In the genomic region with DNA sequence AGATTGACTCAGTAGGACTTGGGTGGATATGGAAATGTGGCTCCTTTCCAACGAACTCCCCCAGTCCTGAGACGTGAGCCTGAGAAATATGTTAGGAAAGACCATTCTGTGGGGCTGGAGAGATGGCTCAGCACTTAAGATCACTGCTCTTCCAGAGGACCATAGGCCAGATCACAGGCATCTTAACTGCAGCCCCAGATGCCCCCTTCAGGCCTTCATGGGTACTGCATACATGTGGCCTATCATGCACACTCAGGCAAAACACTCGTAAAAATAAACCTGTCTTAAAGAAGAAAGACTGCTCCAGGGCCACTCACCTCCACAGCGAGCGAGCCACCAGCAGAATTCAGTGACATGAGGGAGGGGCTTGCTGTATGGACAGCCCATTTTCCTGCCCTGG, we compare ENCODE assay signal across 9 mouse cellular contexts.
DNase-seq lines count a peak whose midpoint lies in the region; ATAC-seq and TF ChIP-seq lines count a peak whose summit lies in the region.
"Had no signal": no experiment of that assay in that cellular context is flagged by ENCODE, and none has a peak within 500 bp of the region (broad histone marks: within the 10 kb centered on the region; RNA-seq: fewer than 3 reads in every experiment).

No protein-coding gene starts in this region.

- intact Hi-C loops in left cerebral cortex, adult 2 months (cut with DNase I) = no loop called here

- TF ChIP-seq CTCF in brain, embryonic 14.5 days (IDR thresholded peaks at IDR 0.05; ENCODE audit: borderline replicate concordance, extremely low read depth, insufficient read depth, insufficient read length) = peak; percentile 67; the same call in 1 of the 2 replicates
- peak; percentile 82 for TF ChIP-seq CTCF in left cerebral cortex, adult 2 months (IDR thresholded peaks at IDR 0.05)

- no peak overlapping the region for H3K27ac ChIP-seq in forebrain, embryonic 11.5 days (ENCODE audit: low read depth, low read length)
- H3K27ac ChIP-seq in left cerebral cortex, adult 2 months = no peak overlapping the region
- no peak overlapping the region for H3K27ac ChIP-seq in midbrain, embryonic 13.5 days

- no peaks in the 10 kb centered on the region for H3K4me1 ChIP-seq in forebrain, embryonic 11.5 days (replicated peaks; ENCODE audit: control insufficient read depth, insufficient read depth, low read length)
- H3K4me1 ChIP-seq in midbrain, embryonic 13.5 days (replicated peaks) = no peaks in the 10 kb centered on the region

- no peak for TF ChIP-seq POLR2A in brain, embryonic 14.5 days (IDR thresholded peaks at IDR 0.05; ENCODE audit: borderline replicate concordance, extremely low read depth, insufficient read depth, insufficient read length, poor library complexity, severe bottlenecking)

- H3K9ac ChIP-seq in forebrain, embryonic 11.5 days (ENCODE audit: low read length) = no peak overlapping the region
- no peak overlapping the region for H3K9ac ChIP-seq in midbrain, embryonic 13.5 days (replicated peaks)

- no peaks in the 10 kb centered on the region for H3K36me3 ChIP-seq in forebrain, embryonic 11.5 days (ENCODE audit: control insufficient read depth, insufficient read depth, low read length)
- H3K36me3 ChIP-seq in midbrain, embryonic 13.5 days = peaks cover 51% of the 10 kb centered on the region

- peak; percentile 61 for ATAC-seq in forebrain, embryonic 11.5 days (replicated peaks; ENCODE audit: low FRiP score)
- peak; percentile 25; the same call in 1 of the 2 replicates for ATAC-seq in midbrain, embryonic 13.5 days

- DNase-seq in ovary, postnatal 36 days (ENCODE audit: low spot score) = peak; percentile 42
- DNase-seq in ovary, adult 18-20 months (ENCODE audit: low spot score) = no peak
- peak; percentile 62 for DNase-seq in brain, embryonic 14.5 days (ENCODE audit: low read depth)
- DNase-seq in forebrain, embryonic 11.5 days (ENCODE audit: low spot score) = peak; percentile 77
- DNase-seq in induced T-regulatory cell, adult 2 months (ENCODE audit: low read depth) = peak; percentile 68
- DNase-seq in left cerebral cortex, adult 2 months (ENCODE audit: extremely low spot score in 1 of 2, low spot score in 2 of 2) = peak; percentile 42 to 49
- peak; percentile 81 for DNase-seq in testis, postnatal 10 days (ENCODE audit: low spot score)

- H3K9me3 ChIP-seq in forebrain, embryonic 11.5 days (ENCODE audit: control insufficient read depth, low read length) = no peaks in the 10 kb centered on the region
- no peaks in the 10 kb centered on the region for H3K9me3 ChIP-seq in midbrain, embryonic 13.5 days

- 86% methylated on average over 5 of the region's 5 CpGs for WGBS in forebrain, embryonic 11.5 days
- WGBS in midbrain, embryonic 13.5 days = 86% methylated on average over 5 of the region's 5 CpGs

- no peaks in the 10 kb centered on the region for H3K27me3 ChIP-seq in forebrain, embryonic 11.5 days (ENCODE audit: control insufficient read depth, insufficient read depth, low read length)
- H3K27me3 ChIP-seq in midbrain, embryonic 13.5 days = no peaks in the 10 kb centered on the region

- no peak overlapping the region for H3K4me2 ChIP-seq in forebrain, embryonic 11.5 days (ENCODE audit: low read depth, low read length, severe bottlenecking)
- no peak overlapping the region for H3K4me2 ChIP-seq in midbrain, embryonic 13.5 days (replicated peaks)

- H3K4me3 ChIP-seq in forebrain, embryonic 11.5 days (ENCODE audit: low read depth, low read length) = no peak overlapping the region
- H3K4me3 ChIP-seq in left cerebral cortex, adult 2 months = no peak overlapping the region
- H3K4me3 ChIP-seq in midbrain, embryonic 13.5 days (replicated peaks) = no peak overlapping the region
- H3K4me3 ChIP-seq: myocyte had no signal
